Mouse (Mus musculus): Measurements from ENCODE around the gene Mrgprg.

- TF ChIP-seq CHD2 (IDR thresholded peaks at IDR 0.05; ENCODE audit: low read depth, low read length) (no peak), ZNF384 (IDR thresholded peaks at IDR 0.05; ENCODE audit: low read depth, low read length) (no peak), ZC3H11A (IDR thresholded peaks at IDR 0.05; ENCODE audit: borderline replicate concordance, low read depth, low read length) (no peak), MAFK (IDR thresholded peaks at IDR 0.05; ENCODE audit: insufficient read depth, low read depth, low read length) (no peak), HCFC1 (IDR thresholded peaks at IDR 0.05; ENCODE audit: borderline replicate concordance, insufficient read depth, low read length) (no peak)
Observed at GRCm38 (mm10) chr7:143755357-143756124, 11.3 kb downstream of the Mrgprg start.
